Comparison of ENCODE assay signal across 8 mouse cellular contexts in genomic region chr4:87369626-87370234, GRCm38 (mm10).
DNase-seq lines count a peak whose midpoint lies in the region; ATAC-seq lines count a peak whose summit lies in the region.

No protein-coding gene starts in this region.

- peak overlapping the region; percentile 20 for H3K9ac ChIP-seq in lung, embryonic 15.5 days
- peak overlapping the region; percentile 12; the same call in 1 of the 2 replicates for H3K9ac ChIP-seq in kidney, embryonic 15.5 days
- H3K9ac ChIP-seq in midbrain, embryonic 16.5 days (ENCODE audit: low read depth, low read length) = peak overlapping the region; percentile 36; the same call in 1 of the 2 replicates

- no peaks in the 10 kb centered on the region for H3K9me3 ChIP-seq in lung, embryonic 15.5 days
- no peaks in the 10 kb centered on the region for H3K9me3 ChIP-seq in forebrain, embryonic 10.5 days
- no peaks in the 10 kb centered on the region for H3K9me3 ChIP-seq in kidney, embryonic 15.5 days (replicated peaks)
- H3K9me3 ChIP-seq in midbrain, embryonic 16.5 days (replicated peaks; ENCODE audit: control insufficient read depth, low read length, poor library complexity, severe bottlenecking) = no peaks in the 10 kb centered on the region

- peak; percentile 58 for ATAC-seq in lung, embryonic 15.5 days (ENCODE audit: borderline replicate concordance, extremely low read depth, low FRiP score, low TSS enrichment)
- peak; percentile 84 for ATAC-seq in kidney, embryonic 15.5 days (replicated peaks; ENCODE audit: low FRiP score)
- ATAC-seq in midbrain, embryonic 16.5 days = 0 out of 2 replicates have a peak, but pooled peaks have one; percentile 30

- intact Hi-C loops in gastrocnemius, postnatal 36 days (cut with DNase I) = loop anchor here (2.0 to 10.0 kb wide), 3 partner anchors 415 to 1175 kb away; no protein-coding TSS in a partner anchor
- intact Hi-C loops in left cerebral cortex, postnatal 14 days (cut with DNase I) = loop anchor here (5.0 kb wide), 3 partner anchors 663 to 1173 kb away; partner anchors contain the start of gene Mllt3

- peak overlapping the region; percentile 18 for H3K4me3 ChIP-seq in lung, embryonic 15.5 days
- H3K4me3 ChIP-seq in forebrain, embryonic 10.5 days = peak overlapping the region; percentile 57
- peak overlapping the region; percentile 26 for H3K4me3 ChIP-seq in kidney, embryonic 15.5 days (replicated peaks)
- H3K4me3 ChIP-seq in midbrain, embryonic 16.5 days (ENCODE audit: low read depth, low read length) = no peak overlapping the region

- H3K4me2 ChIP-seq in lung, embryonic 15.5 days = peak overlapping the region; percentile 68
- peak overlapping the region; percentile 80 for H3K4me2 ChIP-seq in kidney, embryonic 15.5 days
- peak overlapping the region; percentile 41 for H3K4me2 ChIP-seq in midbrain, embryonic 16.5 days (ENCODE audit: low read length)

- no peak for DNase-seq in lung, postnatal 10 days
- DNase-seq in forebrain, embryonic 10.5 days (ENCODE audit: extremely low spot score, low spot score) = peak; percentile 62
- DNase-seq in yolk sac, embryonic 10.5 days (ENCODE audit: low spot score) = no peak
- DNase-seq in gastrocnemius, postnatal 36 days = no peak
- no peak for DNase-seq in left cerebral cortex, postnatal 14 days (ENCODE audit: low spot score in 2 of 2)

- H3K4me1 ChIP-seq in lung, embryonic 15.5 days = peaks cover 35% of the 10 kb centered on the region
- H3K4me1 ChIP-seq in forebrain, embryonic 10.5 days = peaks cover 47% of the 10 kb centered on the region
- H3K4me1 ChIP-seq in kidney, embryonic 15.5 days = peaks cover 36% of the 10 kb centered on the region
- H3K4me1 ChIP-seq in midbrain, embryonic 16.5 days (ENCODE audit: control insufficient read depth, insufficient read depth, low read length) = peaks cover 18% of the 10 kb centered on the region

- H3K27me3 ChIP-seq in lung, embryonic 15.5 days = no peaks in the 10 kb centered on the region
- peaks cover 28% of the 10 kb centered on the region for H3K27me3 ChIP-seq in forebrain, embryonic 10.5 days (ENCODE audit: poor library complexity, severe bottlenecking)
- H3K27me3 ChIP-seq in kidney, embryonic 15.5 days = peaks cover 13% of the 10 kb centered on the region; the same call in 1 of the 2 replicates
- H3K27me3 ChIP-seq in midbrain, embryonic 16.5 days (ENCODE audit: control insufficient read depth, insufficient read depth, low read depth, low read length) = no peaks in the 10 kb centered on the region

- WGBS in lung, embryonic 15.5 days = 17% methylated on average over 14 of the region's 14 CpGs
- WGBS in forebrain, embryonic 10.5 days = 8% methylated on average over 14 of the region's 14 CpGs
- WGBS in kidney, embryonic 15.5 days = 6% methylated on average over 14 of the region's 14 CpGs
- WGBS in midbrain, embryonic 16.5 days = 9% methylated on average over 14 of the region's 14 CpGs

- H3K36me3 ChIP-seq in lung, embryonic 15.5 days = no peaks in the 10 kb centered on the region
- no peaks in the 10 kb centered on the region for H3K36me3 ChIP-seq in forebrain, embryonic 10.5 days (replicated peaks)
- no peaks in the 10 kb centered on the region for H3K36me3 ChIP-seq in kidney, embryonic 15.5 days
- H3K36me3 ChIP-seq in midbrain, embryonic 16.5 days (ENCODE audit: control insufficient read depth, insufficient read depth, low read length) = no peaks in the 10 kb centered on the region

- peak overlapping the region; percentile 26; the same call in 1 of the 2 replicates for H3K27ac ChIP-seq in lung, embryonic 15.5 days
- H3K27ac ChIP-seq in forebrain, embryonic 10.5 days = peak overlapping the region; percentile 84
- peak overlapping the region; percentile 69 for H3K27ac ChIP-seq in kidney, embryonic 15.5 days
- 0 out of 2 replicates have a peak overlapping the region, but pooled peaks have one; percentile 29 for H3K27ac ChIP-seq in midbrain, embryonic 16.5 days (ENCODE audit: low read length)

Comparison
In these comparisons a context has a peak if more than half of its experiments do, and no peak if none do; other contexts are left out.
1. ATAC-seq: peak in every context shown above with its lines; median percentile 84 in kidney, embryonic 15.5 days; 58 in lung, embryonic 15.5 days; 30 in midbrain, embryonic 16.5 days.
2. H3K27ac ChIP-seq: peak in every context shown above with its lines; median percentile 84 in forebrain, embryonic 10.5 days; 69 in kidney, embryonic 15.5 days; 29 in midbrain, embryonic 16.5 days; 26 in lung, embryonic 15.5 days.